Mouse (Mus musculus) thymus, adult 2 months (tissue): ENCODE results near the gene Prtn3. TPM values are rescaled to one million over a fixed set of nuclear protein-coding genes. Genes with fewer than 3 reads are reported as not detected.

Experiments
- DNase-seq: peaks from one replicate; pipeline ENCODE4 v3.0.0; 2021
- H3K27ac ChIP-seq: fragments of 200-500 bp; 2 replicates; pipeline ENCODE4 v1.5.1; 2012; ENCODE audit warnings: low read length, control low read depth; ENCODE audit not compliant: control insufficient read depth, insufficient read depth
- H3K27me3 ChIP-seq: fragments of 200-500 bp; 2 replicates; pipeline ENCODE4 v1.6.1; 2012; ENCODE audit warnings: mild to moderate bottlenecking, low read length, moderate library complexity, mixed read lengths; ENCODE audit not compliant: control insufficient read depth, insufficient read depth
- H3K36me3 ChIP-seq: fragments of 200-500 bp; 2 replicates; pipeline ENCODE4 v1.6.1; 2012; ENCODE audit warnings: mild to moderate bottlenecking, low read length, moderate library complexity; ENCODE audit not compliant: control insufficient read depth, insufficient read depth
- H3K4me1 ChIP-seq: fragments of 200-500 bp; replicated peaks from 2 replicates; pipeline ENCODE4 v1.6.1; 2012; ENCODE audit warnings: low read length; ENCODE audit not compliant: control insufficient read depth, insufficient read depth
- H3K4me3 ChIP-seq: fragments of 200-500 bp; 2 replicates; pipeline ENCODE4 v1.5.1; 2012; ENCODE audit warnings: mild to moderate bottlenecking, low read length, control low read depth, moderate library complexity; ENCODE audit not compliant: control insufficient read depth, insufficient read depth
- CTCF ChIP-seq: fragments of 200-500 bp; IDR thresholded peaks from 2 replicates; pipeline ENCODE4 v1.5.1; 2012; ENCODE audit warnings: mild to moderate bottlenecking, control low read depth, low read length, moderate library complexity, borderline replicate concordance; ENCODE audit not compliant: control insufficient read depth, poor library complexity, insufficient read depth; ENCODE audit errors: extremely low read depth
- POLR2A ChIP-seq: fragments of 200-500 bp; IDR thresholded peaks from 2 replicates; pipeline ENCODE4 v1.6.1; 2012; ENCODE audit warnings: mild to moderate bottlenecking, low read length, control low read depth, moderate library complexity; ENCODE audit not compliant: control insufficient read depth, poor library complexity, insufficient read depth; ENCODE audit errors: extremely low read depth
- WGBS: fragments of 180-500 bp; shearing (Covaris S2); methylation state at CpG from one replicate; pipeline ENCODE4 v1.1.7; 2018; 5-methylcytosine and 5-hydroxymethylcytosine counted together
- polyA plus RNA-seq: library from polyadenylated mRNA; depleted of rRNA; stranded (reverse); fragments of >200 nt; gene quantifications from 2 replicates; pipeline ENCODE4 v1.2.3, GENCODE M21; 2012

Prtn3 gene
- polyA plus RNA-seq, 1 experiment, result 5.3 TPM

- Histone ChIP-seq H3K27ac (peak within 1 kb of the TSS; percentile 54), H3K4me3 (peak within 1 kb of the TSS; percentile 75), H3K27me3 (no peaks in the 10 kb centered on the region), H3K4me1 (peaks cover 10% of the 10 kb centered on the region), H3K36me3 (no peaks in the 10 kb centered on the region)
- no peak for TF ChIP-seq CTCF
- TF ChIP-seq POLR2A, result peak; percentile 50; the same call in 1 of the 2 replicates
- WGBS, result under 1% methylated on average over 52 of the region's 52 CpGs
- DNase-seq, result peak; percentile 99
These were observed 34.2 kb downstream of the Prtn3 start, which contains the start of gene Med16 for GRCm38 (mm10) chr10:79908167-79909091. Gene Med16 (minus strand): TSS chr10:79908923.

- TF ChIP-seq POLR2A, result no peak
- no peak for TF ChIP-seq CTCF
- WGBS, result 24% methylated on average over 14 of the region's 14 CpGs
- no peaks in the 10 kb centered on the region for H3K27me3 ChIP-seq
- peaks cover 11% of the 10 kb centered on the region for H3K4me1 ChIP-seq
- H3K36me3 ChIP-seq, result no peaks in the 10 kb centered on the region
- DNase-seq, result peak; percentile 31
- peak overlapping the region; percentile 32 for H3K27ac ChIP-seq
- no peak overlapping the region for H3K4me3 ChIP-seq
These were observed 35.0 kb downstream of the Prtn3 start for GRCm38 (mm10) chr10:79909092-79909922.

GRCm38 (mm10) chr10:79910556-79910955, 36.3 kb downstream of the Prtn3 start, which contains the start of gene Gm26602:
Gene Gm26602 (plus strand): TSS chr10:79910856.
- DNase-seq, result no peak
- no peaks in the 10 kb centered on the region for H3K27me3 ChIP-seq
- over 99% methylated on average over 4 of the region's 4 CpGs for WGBS
- no peak within 1 kb of the TSS; the same call in 1 of the 2 replicates for H3K27ac ChIP-seq
- peaks cover 23% of the 10 kb centered on the region for H3K4me1 ChIP-seq
- H3K36me3 ChIP-seq, result no peaks in the 10 kb centered on the region
- no peak within 1 kb of the TSS for H3K4me3 ChIP-seq
- no peak for TF ChIP-seq POLR2A
- TF ChIP-seq CTCF, result no peak

GRCm38 (mm10) chr10:79912412-79912811, 38.1 kb downstream of the Prtn3 start:
- H3K27ac ChIP-seq, result no peak overlapping the region
- no peaks in the 10 kb centered on the region for H3K27me3 ChIP-seq
- no peak for DNase-seq
- H3K4me3 ChIP-seq, result no peak overlapping the region
- H3K4me1 ChIP-seq, result peaks cover 35% of the 10 kb centered on the region
- no peaks in the 10 kb centered on the region for H3K36me3 ChIP-seq
- 96% methylated on average over 20 of the region's 20 CpGs for WGBS
- TF ChIP-seq CTCF (no peak), POLR2A (no peak)

- WGBS, result 44% methylated on average over 11 of the region's 11 CpGs
- no peak overlapping the region for H3K4me3 ChIP-seq
- TF ChIP-seq POLR2A (no peak), CTCF (no peak)
- H3K4me1 ChIP-seq, result peaks cover 36% of the 10 kb centered on the region
- no peaks in the 10 kb centered on the region for H3K36me3 ChIP-seq
- DNase-seq, result no peak
- no peaks in the 10 kb centered on the region for H3K27me3 ChIP-seq
- no peak overlapping the region for H3K27ac ChIP-seq
These were observed 40.1 kb downstream of the Prtn3 start for GRCm38 (mm10) chr10:79914131-79914947.
